Mouse (Mus musculus) thymus, postnatal 25 days (tissue): ENCODE results near the gene Tspan32.
A peak's percentile ranks its signal among the peaks of the same experiment; 100 is the strongest.

Source experiments
- DNase-seq: peaks from one replicate; pipeline ENCODE4 v3.0.0; 2022

Gene Tspan32

DNA sequence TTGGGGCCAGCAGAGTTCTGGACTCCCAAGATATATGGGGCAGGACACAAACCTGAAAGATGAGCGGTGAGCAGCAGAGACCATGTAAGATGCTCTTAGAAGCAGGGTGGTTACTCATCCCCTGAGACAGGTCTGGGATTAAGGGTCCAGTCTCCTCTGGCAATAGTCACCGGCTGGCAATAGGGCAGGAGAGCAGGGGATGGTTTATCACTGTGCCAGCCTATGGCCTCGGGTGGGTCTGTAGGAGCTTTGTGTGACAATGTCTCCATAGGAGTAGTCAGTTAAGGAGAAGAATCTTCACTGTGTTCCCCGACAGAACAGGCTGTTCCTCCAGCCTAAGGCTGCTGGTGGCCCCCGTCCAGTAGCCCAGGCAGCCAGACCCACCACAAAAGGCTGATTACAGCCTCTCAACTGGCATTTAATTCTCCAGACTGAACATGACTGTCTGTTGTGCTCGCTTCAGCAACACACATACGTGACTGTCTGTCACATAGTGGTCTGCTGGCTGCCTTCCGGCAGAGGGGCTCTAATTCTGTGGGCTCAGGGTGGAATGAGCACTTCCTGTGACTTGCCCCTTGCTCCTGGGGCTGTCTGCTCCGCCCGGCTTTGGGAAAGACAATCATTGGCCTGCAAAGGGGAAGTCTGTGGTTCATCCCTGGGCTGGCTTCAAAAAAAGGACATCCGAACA lies 50.8 kb downstream of the Tspan32 start:
- DNase-seq, result no peak

DNA sequence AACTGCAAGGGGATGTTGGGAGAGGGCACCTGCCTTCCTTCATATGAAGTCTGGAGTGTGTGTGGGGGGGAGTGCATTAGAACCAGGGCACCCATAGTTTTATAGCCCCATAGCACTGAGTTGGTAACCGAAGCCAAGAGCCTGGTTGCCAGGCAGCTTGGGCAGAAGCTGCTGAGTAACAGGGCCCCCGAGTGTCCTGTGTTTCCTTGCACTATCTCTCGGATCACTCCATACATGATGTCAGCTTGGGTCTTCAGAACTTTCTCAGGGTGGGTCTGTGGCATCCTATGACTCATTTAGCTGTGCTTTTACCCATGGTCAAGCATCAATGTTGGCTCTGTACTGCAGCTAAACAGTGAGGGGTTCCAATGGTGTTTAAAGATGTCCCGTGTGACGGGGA lies 52.2 kb downstream of the Tspan32 start:
- no peak for DNase-seq

DNA sequence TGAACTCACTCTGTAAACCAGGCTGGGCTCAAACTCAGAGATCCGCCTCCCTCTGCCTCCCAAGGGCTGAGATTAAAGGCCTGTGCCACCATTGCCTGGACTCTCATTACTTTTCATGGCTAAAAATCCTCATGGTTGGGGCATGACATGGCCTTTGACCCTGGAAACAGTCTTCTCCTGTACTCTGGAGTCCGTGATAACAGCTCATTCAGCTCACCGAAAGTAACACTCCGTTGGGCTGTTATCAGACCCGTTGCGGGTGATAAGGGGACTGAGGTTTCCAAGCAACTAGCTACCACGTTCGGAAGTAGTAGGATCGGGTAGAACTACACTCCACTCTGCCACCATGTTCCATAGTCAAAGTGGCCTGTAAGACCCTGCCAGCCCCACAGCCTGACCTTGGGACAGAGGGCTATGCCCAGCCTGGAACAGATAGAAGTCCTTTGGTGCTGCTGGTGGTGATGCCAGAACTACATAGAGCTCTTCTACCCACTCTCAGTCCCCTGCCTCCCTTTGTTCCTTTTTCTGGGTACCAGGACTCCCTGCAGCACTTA lies 52.9 kb downstream of the Tspan32 start:
- no peak for DNase-seq

DNA sequence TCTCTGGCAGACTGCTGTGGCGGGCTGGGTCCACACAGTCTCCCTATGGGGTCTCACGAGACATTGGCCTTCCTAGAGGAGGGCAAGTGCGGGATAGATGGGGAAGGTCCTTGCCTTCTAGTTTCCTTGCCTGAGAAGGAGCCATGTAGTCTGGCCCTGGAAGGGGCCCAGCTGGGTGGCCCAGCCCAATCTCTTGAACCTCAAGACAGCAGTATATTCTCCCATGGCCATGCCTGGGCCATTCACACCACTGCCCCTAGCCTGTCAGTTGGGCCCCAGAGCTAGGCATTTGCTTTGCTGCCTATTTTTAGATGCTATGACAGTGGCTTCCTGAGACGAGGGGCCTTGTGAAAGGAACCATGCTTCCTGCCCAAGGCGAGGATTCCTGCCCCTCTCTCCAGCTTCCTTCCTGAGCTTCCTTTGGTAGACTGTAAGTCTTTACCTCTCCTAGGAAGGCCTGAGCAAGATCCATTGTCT lies 53.4 kb downstream of the Tspan32 start:
- DNase-seq, result peak; percentile 13

DNA sequence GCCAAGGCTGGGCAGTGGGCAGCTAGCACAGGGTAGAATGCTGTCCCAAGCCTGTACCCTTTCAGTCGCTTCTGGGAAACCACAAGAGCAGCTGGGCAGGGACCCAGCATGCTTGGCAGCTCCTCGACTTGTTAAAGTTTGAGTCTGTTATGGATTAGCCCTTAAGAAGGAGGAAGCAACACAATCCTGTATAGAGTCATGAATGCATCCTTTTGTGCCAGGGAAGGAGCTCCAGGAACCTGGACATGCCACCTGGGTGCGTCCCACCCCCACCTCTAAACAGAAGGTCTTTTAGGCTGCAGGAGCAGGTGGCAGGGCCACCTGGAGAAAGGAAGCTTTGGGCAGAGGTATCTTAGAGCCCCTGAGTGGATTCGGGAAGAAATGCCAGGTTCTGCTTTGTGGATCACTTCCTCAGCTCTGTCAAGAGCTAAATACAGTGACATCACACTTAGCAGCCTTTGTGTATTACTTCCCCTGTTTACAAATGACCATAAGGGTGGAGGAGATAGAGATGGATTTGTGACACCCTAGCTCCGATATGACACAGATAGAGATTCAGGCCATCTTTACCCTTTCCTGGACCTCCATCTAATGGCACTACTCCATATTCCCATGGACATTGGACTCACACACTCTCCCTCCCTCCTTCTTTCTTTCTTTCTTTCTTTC lies 54.5 kb downstream of the Tspan32 start:
- DNase-seq, result no peak

DNA sequence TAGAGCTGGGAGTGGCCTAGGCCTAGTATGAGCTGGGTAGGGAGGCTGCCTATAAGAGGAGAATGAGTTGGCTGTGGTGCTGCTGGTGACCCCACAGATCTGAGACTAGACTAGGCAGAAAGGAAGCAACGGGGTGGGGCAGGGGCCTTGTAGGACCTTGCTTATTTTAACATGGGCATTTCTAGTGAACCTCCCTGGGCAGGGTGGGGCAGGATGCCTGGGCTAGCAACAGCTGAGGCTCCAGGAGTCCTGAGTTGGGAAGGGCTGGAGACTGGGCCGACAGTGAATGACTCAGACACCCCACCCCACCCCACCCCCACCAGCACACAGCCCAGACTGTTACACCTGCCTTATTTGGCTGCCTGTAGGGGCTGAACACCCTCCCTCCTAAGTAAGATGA lies 57.9 kb downstream of the Tspan32 start:
- DNase-seq, result no peak

DNA sequence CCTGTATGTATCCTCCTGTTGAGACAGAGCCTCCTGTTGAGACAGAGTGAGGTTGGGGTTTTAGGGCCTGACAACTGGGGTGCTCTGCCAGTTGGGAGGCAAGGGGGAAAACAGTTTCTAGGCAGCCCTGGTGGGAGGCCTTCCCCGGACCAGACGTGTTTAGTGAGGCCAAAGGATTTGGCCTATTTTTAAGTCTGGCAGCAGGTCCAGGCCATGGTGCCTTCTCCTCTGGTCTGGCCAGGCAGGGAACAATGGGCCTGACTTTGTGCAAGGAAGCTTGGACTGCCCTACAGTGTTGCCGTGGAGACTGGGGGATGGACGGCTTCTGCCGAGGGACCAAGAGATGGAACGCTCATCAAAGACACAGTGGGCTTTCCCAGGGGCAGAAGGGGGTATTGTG lies 59.4 kb downstream of the Tspan32 start:
- DNase-seq, result no peak

DNA sequence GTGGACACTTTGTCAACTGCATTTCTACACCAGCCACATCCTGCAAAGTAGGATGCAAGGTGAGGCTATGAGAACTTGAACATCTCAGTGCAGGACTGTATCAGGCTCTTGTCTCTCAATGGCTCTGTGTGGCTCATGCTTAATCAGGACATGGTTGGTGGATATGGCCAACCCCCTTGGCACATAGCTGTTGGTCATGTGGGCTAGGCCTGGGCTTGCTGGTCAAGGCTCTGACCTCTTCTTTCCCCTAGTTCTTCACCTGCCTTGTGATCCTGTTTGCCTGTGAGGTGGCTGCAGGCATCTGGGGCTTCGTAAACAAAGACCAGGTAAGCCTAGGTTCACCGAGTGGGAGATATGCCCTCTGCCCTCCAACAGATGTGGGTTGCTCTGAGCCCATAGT lies 60.8 kb downstream of the Tspan32 start:
- no peak for DNase-seq

DNA sequence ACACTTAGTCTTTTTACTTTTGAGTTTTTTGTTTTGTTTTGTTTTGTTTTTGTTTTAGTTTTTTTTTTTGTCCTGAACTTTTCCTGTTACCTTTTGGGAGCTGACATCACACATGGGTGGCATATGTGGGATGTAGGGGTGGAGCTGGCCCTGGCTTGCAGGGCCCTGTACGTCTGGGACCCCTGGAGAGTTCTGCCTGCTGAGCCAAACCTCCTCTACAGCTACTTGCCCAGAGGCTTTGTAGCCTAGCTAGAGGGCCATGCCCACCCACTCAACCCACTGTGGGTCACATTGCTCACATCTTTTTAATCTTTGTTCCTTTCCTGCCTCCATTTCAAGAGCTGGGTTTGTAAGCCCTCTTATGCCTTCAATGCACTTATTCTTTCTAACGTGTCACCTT lies 62.6 kb downstream of the Tspan32 start:
- no peak for DNase-seq

DNA sequence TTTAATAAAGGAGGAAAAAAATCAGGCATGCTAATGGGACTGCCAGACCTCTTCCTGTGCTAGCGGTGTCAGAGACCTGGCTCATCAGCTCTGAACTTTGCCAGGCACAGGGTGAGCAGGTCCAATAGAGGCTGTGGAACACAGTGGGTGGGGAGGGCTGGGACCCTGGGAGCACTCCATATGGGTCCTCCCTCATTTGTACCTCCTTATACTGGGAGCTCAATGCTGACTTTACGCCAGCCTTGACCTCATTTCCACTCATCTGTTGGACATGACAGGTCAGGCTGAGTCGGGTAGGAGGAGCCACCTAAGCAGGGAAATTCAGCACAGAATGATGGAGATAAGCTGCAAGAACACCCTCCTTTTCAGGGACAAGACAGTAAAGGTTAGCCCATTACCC lies 63.1 kb downstream of the Tspan32 start:
- DNase-seq, result no peak

DNA sequence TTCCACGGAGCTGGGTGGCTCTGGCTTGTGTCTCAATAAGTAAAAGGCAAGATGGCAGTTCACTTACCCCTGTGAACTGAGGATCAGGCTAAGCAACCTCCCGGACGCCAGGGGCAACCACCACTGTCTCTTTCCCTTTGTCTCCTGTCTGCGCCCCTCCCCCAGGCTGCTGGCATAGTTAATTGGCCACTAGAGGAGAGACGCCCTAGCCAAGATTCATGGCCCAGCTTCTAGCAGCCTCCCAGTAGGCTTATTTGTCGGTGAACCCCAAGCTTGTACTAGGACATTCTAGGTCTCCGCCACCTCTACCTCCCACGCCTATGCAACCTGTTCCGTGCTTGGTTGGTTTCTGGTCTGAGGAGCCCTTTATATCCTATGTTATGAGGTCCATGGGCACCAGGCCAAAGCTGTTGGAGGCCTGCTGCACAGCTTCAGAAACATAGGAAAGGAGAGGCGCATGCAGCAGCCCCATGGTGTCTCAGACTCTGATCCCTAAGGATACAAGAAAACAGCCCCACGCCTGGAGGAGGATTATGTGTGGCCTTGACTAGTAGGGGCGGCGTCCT lies 63.6 kb downstream of the Tspan32 start:
- no peak for DNase-seq

DNA sequence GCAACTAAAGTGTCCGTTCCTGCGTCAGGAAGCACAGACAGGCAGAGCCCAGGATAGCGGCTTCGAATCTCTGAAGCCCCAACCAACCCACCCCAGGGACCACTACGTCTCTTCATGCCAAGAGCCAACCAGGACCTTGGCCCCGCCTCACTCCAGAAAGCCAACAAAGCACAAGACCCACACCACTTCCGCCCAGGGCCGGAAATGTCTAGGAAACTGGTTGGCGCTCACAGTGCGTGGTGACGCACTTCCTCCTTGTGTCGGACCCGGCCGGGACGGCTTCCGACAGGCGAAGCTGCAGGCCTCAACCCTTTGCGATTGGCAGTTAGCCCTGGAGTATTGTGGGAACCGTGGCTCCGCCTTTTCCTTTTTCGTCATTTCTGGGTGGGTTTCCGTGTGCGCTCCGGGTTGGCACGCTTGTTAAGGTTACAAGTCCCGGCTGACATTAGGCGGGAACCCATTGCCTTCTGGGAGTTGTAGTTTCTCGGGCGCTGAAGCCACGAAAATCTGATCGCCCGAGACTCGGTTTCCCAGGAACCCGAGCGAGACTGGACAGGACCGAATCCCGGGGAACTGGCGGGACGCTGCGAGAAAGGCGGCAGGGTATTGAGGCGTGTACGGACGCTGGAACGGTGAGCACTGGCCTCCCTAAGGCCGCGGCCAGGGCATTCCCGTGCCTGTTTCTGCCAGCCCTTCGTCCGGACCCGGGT lies 64.2 kb downstream of the Tspan32 start, which contains the start of gene Tssc4:
TSS of gene Tssc4 (plus strand) at position 368 of the 710 bp plus-strand sequence.
- DNase-seq, result peak; percentile 94
